Mouse (Mus musculus): Measurements from ENCODE around the gene Camk2d.

GRCm38 (mm10) chr3:126804968-126805367 is 208.9 kb downstream of the Camk2d start:
- TF ChIP-seq CTCF (IDR thresholded peaks at IDR 0.05; ENCODE audit: insufficient read depth, low read depth, low read length) (no peak), POLR2A (IDR thresholded peaks at IDR 0.05; ENCODE audit: insufficient read depth, low read depth, low read length) (no peak)

Data from olfactory bulb, adult 2 months (tissue).